Mouse (Mus musculus) liver, embryonic 14.5 days (tissue): ENCODE measurements around the gene Utrn. TPM values are rescaled to one million over a fixed set of nuclear protein-coding genes. Genes with fewer than 3 reads are reported as not detected.

Experiments used
- ATAC-seq: fragments of 200-750 bp; cut with Nextera tagmentation; 2 replicates; pipeline ENCODE4 v1.8.0; 2017; ENCODE audit warnings: moderate number of reproducible peaks, mild to moderate bottlenecking, moderate library complexity; ENCODE audit not compliant: insufficient read depth
- DNase-seq, 3 experiments: peaks; one replicate each; pipeline ENCODE4 v3.0.0-alpha.2; 2012 to 2013; ENCODE audit warnings: low read depth in 3 of 3, low spot score in 3 of 3
- H3K27ac ChIP-seq: fragments of 300-500 bp; sonication (generic); 2 replicates; pipeline ENCODE4 v1.5.1; 2014; ENCODE audit warnings: moderate library complexity, mild to moderate bottlenecking, control low read depth, inconsistent platforms
- H3K27me3 ChIP-seq: fragments of 300-500 bp; sonication (generic); 2 replicates; pipeline ENCODE4 v1.6.1; 2014; ENCODE audit warnings: mild to moderate bottlenecking, low read length, moderate library complexity; ENCODE audit not compliant: control insufficient read depth, insufficient read depth
- H3K36me3 ChIP-seq: fragments of 300-500 bp; sonication (generic); replicated peaks from 2 replicates; pipeline ENCODE4 v1.6.1; 2014; ENCODE audit warnings: low read depth; ENCODE audit not compliant: control insufficient read depth, insufficient read depth
- H3K4me1 ChIP-seq, 2 experiments: fragments of 200-500 bp in 1 of 2; fragments of 300-500 bp in 1 of 2; sonication (generic) in 1 of 2; replicated peaks; 2 replicates each; pipeline ENCODE4 v1.6.1; 2012 to 2014; ENCODE audit warnings: antibody characterized with exemption in 1 of 2, inconsistent platforms in 1 of 2, low read length in 1 of 2; ENCODE audit not compliant: control insufficient read depth in 2 of 2, insufficient read depth in 2 of 2
- H3K4me2 ChIP-seq: fragments of 300-500 bp; sonication (generic); 2 replicates; pipeline ENCODE4 v1.6.1; 2014; ENCODE audit warnings: low read depth, mild to moderate bottlenecking, control low read depth, moderate library complexity
- H3K4me3 ChIP-seq, 2 experiments: fragments of 200-500 bp in 1 of 2; fragments of 300-500 bp in 1 of 2; sonication (generic) in 1 of 2; 2 replicates each; pipeline ENCODE4 v1.5.1; 2012 to 2014; ENCODE audit warnings: low read depth in 2 of 2, low read length in 2 of 2, mild to moderate bottlenecking in 2 of 2, control low read depth in 1 of 2, inconsistent platforms in 1 of 2, moderate library complexity in 1 of 2; ENCODE audit not compliant: insufficient read depth in 1 of 2
- H3K9ac ChIP-seq: fragments of 300-500 bp; sonication (generic); replicated peaks from 2 replicates; pipeline ENCODE4 v1.6.1; 2014; ENCODE audit warnings: mild to moderate bottlenecking, control low read depth, moderate library complexity
- H3K9me3 ChIP-seq: fragments of 300-500 bp; sonication (generic); 2 replicates; pipeline ENCODE4 v1.6.1; 2016; ENCODE audit warnings: low read length, mixed read lengths; ENCODE audit not compliant: control insufficient read depth
- CTCF ChIP-seq: IDR thresholded peaks from 2 replicates; pipeline ENCODE4 v1.5.1; 2016; ENCODE audit warnings: antibody characterized with exemption, low read depth, control low read depth
- EP300 ChIP-seq: IDR thresholded peaks from 2 replicates; pipeline ENCODE4 v1.6.1; 2016; ENCODE audit warnings: antibody characterized with exemption, low read depth
- WGBS: fragments of 180-500 bp; shearing (Covaris S2); extraction: QIAGEN DNeasy Blood & Tissue Kit; methylation state at CpG from one replicate; pipeline ENCODE4 v1.1.7; 2014; ENCODE audit not compliant: insufficient replicate concordance; 5-methylcytosine and 5-hydroxymethylcytosine counted together
- polyA plus RNA-seq, 2 experiments: library from polyadenylated mRNA; depleted of rRNA in 1 of 2; stranded (reverse) in 1 of 2; unstranded in 1 of 2; fragments of >200 nt; fragmentation: Nextera tagmentation in 1 of 2; extraction: Ambion mirVana in 1 of 2; gene quantifications; 2 replicates each; pipeline versions ENCODE4 v1.2.1 to v1.2.3; 2012 to 2014

The Utrn gene
- polyA plus RNA-seq, 2 experiments, result 2.7 to 4.4 TPM

DNA sequence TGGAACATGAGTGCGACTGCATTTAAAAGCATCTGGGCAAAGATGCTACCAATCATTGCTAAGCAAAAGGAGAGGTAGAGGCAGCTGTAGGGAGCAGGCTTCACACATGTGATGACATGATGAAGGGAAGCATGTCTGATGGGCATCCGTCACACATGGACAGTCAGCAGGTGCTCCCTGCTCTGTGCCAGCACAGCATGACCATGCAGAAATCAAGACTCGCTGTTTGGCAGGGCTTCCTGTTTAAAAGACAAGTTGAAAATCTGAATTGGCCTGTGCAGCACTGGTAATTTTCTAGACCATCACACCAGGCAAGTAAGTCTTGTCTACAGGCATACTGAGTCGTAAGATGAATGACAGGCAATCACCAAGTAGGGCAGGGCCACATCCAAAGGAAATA is 112.5 kb downstream of the Utrn start:
- Histone ChIP-seq H3K4me2 (no peak overlapping the region), H3K4me1 (no peaks in the 10 kb centered on the region), H3K36me3 (no peaks in the 10 kb centered on the region), H3K9ac (no peak overlapping the region), H3K27ac (no peak overlapping the region), H3K9me3 (no peaks in the 10 kb centered on the region), H3K4me3 (no peak overlapping the region), H3K27me3 (no peaks in the 10 kb centered on the region)
- ATAC-seq (no peak), DNase-seq (no peak)
- TF ChIP-seq EP300, result no peak
- no peak for TF ChIP-seq CTCF
- WGBS, result 54% methylated on average over 4 of the region's 4 CpGs

DNA sequence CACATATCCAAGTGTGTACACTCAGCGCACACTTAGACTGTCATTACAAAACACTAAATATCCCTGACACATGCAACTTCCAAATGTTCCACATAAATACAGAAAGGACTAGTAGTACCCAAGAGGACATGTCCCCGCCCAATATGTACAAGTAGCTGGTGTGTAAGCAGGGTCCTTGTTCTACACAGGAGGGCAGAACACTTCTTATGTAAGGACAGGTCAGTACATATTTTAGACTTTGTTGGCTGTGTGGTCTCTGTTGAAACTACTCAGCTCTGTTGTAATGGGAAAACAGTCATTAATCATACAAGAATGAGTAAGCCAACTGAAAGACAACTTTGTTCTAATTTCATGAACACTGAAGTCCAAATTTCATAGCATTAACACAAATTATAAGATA is 114.3 kb downstream of the Utrn start:
- no peak overlapping the region for H3K9ac ChIP-seq
- no peak overlapping the region for H3K4me3 ChIP-seq
- no peak overlapping the region for H3K27ac ChIP-seq
- no peak overlapping the region for H3K4me2 ChIP-seq
- ATAC-seq, result no peak
- H3K27me3 ChIP-seq, result no peaks in the 10 kb centered on the region
- no peak for DNase-seq
- no peaks in the 10 kb centered on the region for H3K4me1 ChIP-seq
- TF ChIP-seq EP300 (no peak), CTCF (no peak)
- no peaks in the 10 kb centered on the region for H3K9me3 ChIP-seq
- H3K36me3 ChIP-seq, result no peaks in the 10 kb centered on the region
- 68% methylated on average over 2 of the region's 2 CpGs for WGBS

DNA sequence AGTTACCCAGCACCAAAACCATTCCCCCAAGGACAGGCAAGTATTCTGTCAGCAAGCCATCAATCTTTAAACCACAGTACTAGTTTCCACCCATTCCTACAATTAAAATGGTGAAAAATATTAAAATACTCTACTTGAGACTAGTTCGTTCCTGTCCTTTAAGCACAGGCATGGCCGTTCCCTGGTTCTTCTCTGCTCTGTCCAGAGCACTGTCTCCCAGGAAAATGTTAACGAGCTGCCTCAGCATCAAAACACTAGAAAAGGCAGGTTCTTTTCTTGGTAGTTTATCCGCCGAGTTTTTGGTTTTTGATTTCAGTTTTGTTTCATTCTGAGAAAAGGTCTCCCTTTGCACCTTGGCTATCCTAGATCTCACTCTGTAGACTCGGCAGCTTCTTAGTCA is 115.0 kb downstream of the Utrn start:
- DNase-seq (no peak), ATAC-seq (no peak)
- H3K4me1 ChIP-seq, result no peaks in the 10 kb centered on the region
- H3K9ac ChIP-seq, result no peak overlapping the region
- 71% methylated on average over 6 of the region's 6 CpGs for WGBS
- H3K27me3 ChIP-seq, result no peaks in the 10 kb centered on the region
- no peak overlapping the region for H3K27ac ChIP-seq
- H3K36me3 ChIP-seq, result no peaks in the 10 kb centered on the region
- H3K9me3 ChIP-seq, result no peaks in the 10 kb centered on the region
- no peak for TF ChIP-seq EP300
- no peak for TF ChIP-seq CTCF
- H3K4me2 ChIP-seq, result no peak overlapping the region
- H3K4me3 ChIP-seq, result no peak overlapping the region

DNA sequence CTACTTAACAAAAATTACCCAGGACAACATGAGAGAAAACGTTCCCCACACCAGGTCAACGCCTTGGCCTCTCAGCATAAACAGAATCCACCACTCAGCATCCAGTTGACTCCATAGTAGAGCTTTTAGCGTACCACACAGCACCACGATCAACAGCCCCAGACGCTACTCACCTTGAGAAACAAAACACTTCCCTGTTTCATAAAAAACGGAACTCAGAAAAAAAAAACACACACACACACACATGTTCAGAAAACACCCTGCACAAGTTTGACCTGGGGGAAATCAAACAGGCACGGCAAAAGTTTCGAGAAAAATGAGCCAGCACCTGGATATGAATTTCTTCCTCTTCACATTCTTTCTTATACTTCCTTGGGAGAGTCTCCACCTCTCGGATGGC is 125.4 kb downstream of the Utrn start:
- no peaks in the 10 kb centered on the region for H3K36me3 ChIP-seq
- 72% methylated on average over 9 of the region's 9 CpGs for WGBS
- H3K4me2 ChIP-seq, result no peak overlapping the region
- TF ChIP-seq EP300 (no peak), CTCF (no peak)
- H3K27ac ChIP-seq, result no peak overlapping the region
- H3K4me1 ChIP-seq, result no peaks in the 10 kb centered on the region
- DNase-seq (no peak), ATAC-seq (no peak)
- no peak overlapping the region for H3K4me3 ChIP-seq
- H3K9ac ChIP-seq, result no peak overlapping the region
- no peaks in the 10 kb centered on the region for H3K27me3 ChIP-seq
- no peaks in the 10 kb centered on the region for H3K9me3 ChIP-seq

DNA sequence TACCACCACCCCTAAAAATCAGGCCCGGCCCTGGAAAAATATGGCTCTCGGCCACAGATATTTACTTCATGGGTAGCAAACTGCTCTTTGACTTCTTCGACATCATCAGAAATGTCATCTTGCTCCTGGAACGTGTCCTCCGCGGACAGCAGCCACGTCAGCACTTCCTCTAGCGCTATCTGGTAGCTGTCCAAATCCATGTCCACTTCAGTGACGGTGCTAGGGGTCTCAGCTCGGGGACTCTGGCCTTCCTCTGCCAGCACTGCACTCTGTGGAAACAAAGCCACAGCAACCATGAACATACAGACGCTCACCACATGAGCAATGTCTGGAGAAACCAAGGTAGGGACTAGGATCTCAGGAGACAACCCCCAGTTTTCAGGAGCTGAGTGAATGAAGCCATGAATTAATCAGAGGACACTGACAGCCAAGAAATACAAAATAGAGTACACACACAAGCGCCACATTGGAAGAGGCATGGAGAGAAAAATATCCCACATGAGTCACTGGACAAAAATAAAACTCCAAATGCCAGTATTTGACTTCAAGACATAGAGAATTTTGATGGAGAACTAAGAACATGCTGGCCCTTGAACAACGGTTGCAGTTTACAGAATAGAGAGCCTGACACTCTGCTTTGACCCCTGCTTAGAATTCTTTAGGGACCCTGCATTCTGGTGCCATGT is 129.7 kb downstream of the Utrn start:
- H3K27me3 ChIP-seq, result no peaks in the 10 kb centered on the region
- WGBS, result 71% methylated on average over 13 of the region's 13 CpGs
- no peaks in the 10 kb centered on the region; the same call in 1 of the 2 replicates for H3K36me3 ChIP-seq
- no peak overlapping the region for H3K27ac ChIP-seq
- ATAC-seq (no peak), DNase-seq (no peak)
- H3K4me2 ChIP-seq, result no peak overlapping the region
- H3K4me3 ChIP-seq, result no peak overlapping the region
- no peaks in the 10 kb centered on the region for H3K9me3 ChIP-seq
- TF ChIP-seq CTCF (no peak), EP300 (no peak)
- no peak overlapping the region for H3K9ac ChIP-seq
- no peaks in the 10 kb centered on the region for H3K4me1 ChIP-seq
